Mouse (Mus musculus) frontal cortex, postnatal 10 days (tissue): ENCODE results near the gene Pigb.
A peak's percentile ranks its signal among the peaks of the same experiment; 100 is the strongest.
"Not testable (repeated sequence)": the region's sequence is repeated elsewhere in the genome, so short reads cannot be mapped to it uniquely, and the experiment has no call there.

Experiments
- DNase-seq, 2 experiments: peaks; one replicate each; pipeline ENCODE4 v3.0.0; 2022; ENCODE audit warnings: low spot score in 2 of 2, mixed read lengths in 1 of 2

Pigb gene

GRCm38 (mm10) chr9:73040080-73040479, at the start of gene Pigb:
Gene Pigb (minus strand): TSS chr9:73040378.
- DNase-seq, result no peak

GRCm38 (mm10) chr9:73089222-73089920, 49.2 kb upstream of the Pigb start:
- DNase-seq, result no peak

GRCm38 (mm10) chr9:73087581-73087980, 47.4 kb upstream of the Pigb start:
- no peak for DNase-seq

- no peak for DNase-seq
Observed at GRCm38 (mm10) chr9:73087121-73087520, 46.9 kb upstream of the Pigb start.

GRCm38 (mm10) chr9:73085845-73086244, 45.7 kb upstream of the Pigb start:
- DNase-seq, result no peak

- DNase-seq, result no peak
Observed at GRCm38 (mm10) chr9:73083956-73084355, 43.8 kb upstream of the Pigb start.

GRCm38 (mm10) chr9:73082291-73083000, 42.3 kb upstream of the Pigb start:
- DNase-seq, result no peak

GRCm38 (mm10) chr9:73079801-73080325, 39.7 kb upstream of the Pigb start:
- DNase-seq, result no peak

GRCm38 (mm10) chr9:73079349-73079748, 39.2 kb upstream of the Pigb start:
- DNase-seq, result not testable (repeated sequence)

GRCm38 (mm10) chr9:73073169-73073568, 33.0 kb upstream of the Pigb start:
- no peak for DNase-seq

GRCm38 (mm10) chr9:73072426-73072825, 32.2 kb upstream of the Pigb start:
- DNase-seq, result no peak

GRCm38 (mm10) chr9:73070971-73071659, 30.9 kb upstream of the Pigb start:
- DNase-seq, result no peak

- no peak for DNase-seq
Observed at GRCm38 (mm10) chr9:73068688-73069087, 28.5 kb upstream of the Pigb start.

GRCm38 (mm10) chr9:73068230-73068679, 28.1 kb upstream of the Pigb start:
- peak in 1 of 2 experiments; percentile 55 for DNase-seq

GRCm38 (mm10) chr9:73067086-73067485, 26.9 kb upstream of the Pigb start:
- no peak for DNase-seq

GRCm38 (mm10) chr9:73063621-73064290, 23.6 kb upstream of the Pigb start:
- DNase-seq, result no peak

- no peak for DNase-seq
Observed at GRCm38 (mm10) chr9:73059224-73059623, 19.0 kb upstream of the Pigb start.

- DNase-seq, result no peak
Observed at GRCm38 (mm10) chr9:73055441-73055911, 15.3 kb upstream of the Pigb start.

- no peak for DNase-seq
Observed at GRCm38 (mm10) chr9:73050606-73051005, 10.4 kb upstream of the Pigb start.

- DNase-seq, result no peak
Observed at GRCm38 (mm10) chr9:73049833-73050232, 9.7 kb upstream of the Pigb start.

GRCm38 (mm10) chr9:73048927-73049326, 8.7 kb upstream of the Pigb start:
- no peak for DNase-seq

- DNase-seq, result no peak
Observed at GRCm38 (mm10) chr9:73047906-73048305, 7.7 kb upstream of the Pigb start.
